Mouse (Mus musculus): ENCODE results near the gene Rasl10b. TPM values are rescaled to one million over a fixed set of nuclear protein-coding genes. Genes with fewer than 3 reads are reported as not detected.

The Rasl10b gene
- polyA plus RNA-seq, 1 experiment from 2014 or later: 2.3 TPM

DNA sequence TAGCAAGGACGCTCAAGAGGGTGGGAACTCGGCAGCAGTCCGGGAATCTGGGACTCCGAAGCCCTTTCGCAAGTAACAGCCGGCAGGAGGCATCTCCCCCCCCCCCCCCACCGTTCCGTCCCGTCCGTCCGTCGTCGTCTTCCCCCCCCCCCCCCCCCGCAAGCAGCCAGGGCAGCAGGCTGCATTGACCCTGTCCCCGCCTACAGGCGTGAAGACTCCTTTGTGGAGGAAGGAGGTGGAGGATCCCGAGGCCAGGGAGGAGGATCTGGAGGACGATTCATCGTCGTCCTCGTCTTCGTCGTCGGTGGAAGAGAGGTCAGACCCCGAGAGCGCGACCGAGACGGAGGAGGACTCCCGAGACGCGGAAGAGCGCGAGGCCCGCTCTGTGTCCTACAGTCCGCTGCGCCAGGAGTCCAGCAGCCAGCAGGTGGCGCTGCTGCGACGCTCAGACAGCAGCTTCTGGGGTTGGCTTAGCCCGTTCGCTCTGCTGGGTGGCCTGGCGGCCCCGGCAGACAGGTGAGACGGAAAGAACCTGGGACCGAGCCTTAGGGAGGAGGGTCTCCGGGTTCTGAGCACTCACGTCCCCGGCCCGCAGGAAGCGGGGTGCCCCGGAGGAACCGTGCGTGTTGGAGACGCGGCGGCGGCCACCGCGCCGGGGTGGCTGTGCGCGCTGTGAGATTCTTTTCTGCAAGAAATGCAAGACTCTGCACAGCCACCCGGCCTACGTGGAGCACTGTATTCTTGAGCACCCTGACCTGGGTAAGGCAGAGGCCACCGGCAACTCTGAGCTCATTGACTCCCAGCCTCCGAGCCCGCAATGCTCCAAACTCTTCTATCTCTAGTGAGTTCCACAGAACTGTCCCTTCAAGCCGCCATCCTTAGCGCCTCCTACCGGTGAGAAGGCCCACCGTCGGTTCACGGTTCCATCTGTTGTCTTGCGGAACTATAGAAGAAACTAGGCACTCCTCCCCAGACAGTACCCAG is 31.4 kb downstream of the Rasl10b start:
- H3K4me3 ChIP-seq (ENCODE audit: low read depth, low read length): peak overlapping the region; percentile 66
- ATAC-seq (ENCODE audit: low read depth): peak; percentile 96
- peaks cover 49% of the 10 kb centered on the region for H3K27me3 ChIP-seq (replicated peaks; ENCODE audit: control insufficient read depth, insufficient read depth, low read length)
- H3K9ac ChIP-seq (ENCODE audit: low read depth, low read length): peak overlapping the region; percentile 58
- peak overlapping the region; percentile 89 for H3K4me2 ChIP-seq (ENCODE audit: low read depth, low read length)
- DNase-seq (ENCODE audit: low spot score): peak; percentile 94
- H3K27ac ChIP-seq (replicated peaks; ENCODE audit: low read depth, low read length): no peak overlapping the region
- no peaks in the 10 kb centered on the region for H3K9me3 ChIP-seq (ENCODE audit: control insufficient read depth, low read length)
- H3K4me1 ChIP-seq (ENCODE audit: control insufficient read depth, insufficient read depth, low read length): peaks cover 4% of the 10 kb centered on the region
- no peaks in the 10 kb centered on the region for H3K36me3 ChIP-seq (ENCODE audit: control insufficient read depth, insufficient read depth, low read length)
- WGBS: under 1% methylated on average over 45 of the region's 75 CpGs

DNA sequence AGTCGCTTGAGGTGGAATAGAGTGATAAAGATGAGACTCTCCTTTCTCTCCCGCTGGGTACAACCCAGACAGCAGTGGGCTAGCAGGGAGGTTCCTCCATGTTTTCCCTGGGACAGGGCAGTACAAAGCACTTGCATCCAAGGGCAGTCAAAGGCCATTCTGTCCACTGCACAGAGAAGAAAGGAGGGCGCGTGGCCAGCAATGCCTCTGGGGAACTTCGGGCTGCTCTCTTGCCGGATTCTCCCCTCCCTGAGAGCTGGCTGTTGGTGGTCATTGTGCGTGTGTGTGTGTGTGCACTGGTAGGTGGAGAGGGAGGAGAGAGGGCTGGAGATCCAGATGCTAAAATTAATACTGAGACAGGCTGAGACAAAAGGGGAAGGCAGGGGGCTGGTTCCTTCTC is 32.3 kb downstream of the Rasl10b start:
- peak overlapping the region; percentile 89; the same call in 1 of the 2 replicates for H3K4me2 ChIP-seq (ENCODE audit: low read depth, low read length)

DNA sequence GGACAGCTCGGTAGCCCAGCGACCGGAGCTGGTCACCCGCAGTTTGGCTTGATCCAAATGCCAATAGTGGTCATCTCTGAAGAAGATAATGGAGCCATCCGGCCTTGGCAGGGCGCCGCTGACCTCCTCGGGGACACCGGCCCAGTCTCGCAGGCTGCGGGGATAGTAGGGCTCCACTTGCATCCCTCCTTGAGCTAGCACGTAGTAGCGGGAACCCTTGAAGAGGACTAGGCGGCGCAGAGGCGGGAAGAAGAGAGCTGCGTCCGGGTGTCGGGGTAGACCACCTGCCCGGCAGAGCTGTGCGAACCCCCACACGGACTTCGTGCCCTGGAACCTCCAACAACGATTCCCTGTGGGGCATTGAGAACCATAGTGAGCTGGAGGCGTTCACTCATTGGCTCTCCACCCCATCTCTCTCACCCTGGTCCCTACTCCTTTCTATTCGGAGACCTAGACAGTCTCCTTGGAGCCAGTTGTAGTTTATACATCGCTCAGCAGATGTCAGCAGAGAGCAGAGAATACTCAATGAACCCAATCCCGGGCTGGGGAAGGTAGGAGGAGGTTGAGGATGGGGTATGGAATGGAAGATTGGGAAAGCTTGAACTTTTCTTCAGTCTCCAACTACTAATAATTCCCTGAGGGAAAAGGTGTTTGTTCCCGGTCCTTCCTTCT is 33.8 kb downstream of the Rasl10b start:
- Histone ChIP-seq H3K36me3 (ENCODE audit: control insufficient read depth, insufficient read depth, low read length) (no peaks in the 10 kb centered on the region), H3K4me1 (ENCODE audit: control insufficient read depth, insufficient read depth, low read length) (peaks cover 4% of the 10 kb centered on the region), H3K4me3 (ENCODE audit: low read depth, low read length) (peak overlapping the region; percentile 25; the same call in 1 of the 2 replicates), H3K9me3 (ENCODE audit: control insufficient read depth, low read length) (no peaks in the 10 kb centered on the region), H3K4me2 (ENCODE audit: low read depth, low read length) (peak overlapping the region; percentile 36), H3K27ac (replicated peaks; ENCODE audit: low read depth, low read length) (no peak overlapping the region), H3K9ac (ENCODE audit: low read depth, low read length) (peak overlapping the region; percentile 8; the same call in 1 of the 2 replicates), H3K27me3 (replicated peaks; ENCODE audit: control insufficient read depth, insufficient read depth, low read length) (peaks cover 54% of the 10 kb centered on the region)
- peak; percentile 26; the same call in 1 of the 2 replicates for ATAC-seq (ENCODE audit: low read depth)
- WGBS: 12% methylated on average over 19 of the region's 29 CpGs
- peak; percentile 58 for DNase-seq (ENCODE audit: low spot score)

More for the DNA sequence above, 32.3 kb downstream of the Rasl10b start:
- DNase-seq (ENCODE audit: low spot score): no peak
- Histone ChIP-seq H3K4me3 (ENCODE audit: low read depth, low read length) (peak overlapping the region; percentile 66; the same call in 1 of the 2 replicates), H3K4me1 (ENCODE audit: control insufficient read depth, insufficient read depth, low read length) (peaks cover 4% of the 10 kb centered on the region), H3K36me3 (ENCODE audit: control insufficient read depth, insufficient read depth, low read length) (no peaks in the 10 kb centered on the region), H3K27me3 (replicated peaks; ENCODE audit: control insufficient read depth, insufficient read depth, low read length) (peaks cover 54% of the 10 kb centered on the region), H3K9ac (ENCODE audit: low read depth, low read length) (no peak overlapping the region), H3K27ac (replicated peaks; ENCODE audit: low read depth, low read length) (no peak overlapping the region), H3K9me3 (ENCODE audit: control insufficient read depth, low read length) (no peaks in the 10 kb centered on the region)
- 36% methylated on average over 7 of the region's 7 CpGs for WGBS
- ATAC-seq (ENCODE audit: low read depth): no peak

DNA sequence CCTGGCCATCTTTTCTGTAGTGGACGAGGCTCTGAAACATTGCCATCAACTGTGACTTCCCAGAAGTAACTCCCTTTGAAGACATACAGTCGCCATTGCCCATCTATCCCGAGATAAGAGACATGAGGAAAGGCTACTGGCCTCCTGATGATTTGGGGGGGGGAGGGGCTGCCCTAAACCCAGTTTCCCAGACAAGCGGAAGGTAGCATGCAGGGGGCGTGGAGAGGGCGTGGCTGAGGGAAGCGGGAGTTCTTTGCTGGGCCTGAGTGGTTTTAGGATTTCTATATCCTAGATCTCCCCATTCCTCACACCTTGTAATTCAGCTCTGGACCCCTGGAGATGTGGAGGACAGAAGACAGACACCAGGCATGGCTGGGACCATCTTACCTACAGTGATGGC is 34.9 kb downstream of the Rasl10b start:
- 6% methylated on average over 7 of the region's 7 CpGs for WGBS
- no peak overlapping the region for H3K9ac ChIP-seq (ENCODE audit: low read depth, low read length)
- H3K4me2 ChIP-seq (ENCODE audit: low read depth, low read length): no peak overlapping the region
- H3K36me3 ChIP-seq (ENCODE audit: control insufficient read depth, insufficient read depth, low read length): no peaks in the 10 kb centered on the region
- no peak for DNase-seq (ENCODE audit: low spot score)
- H3K4me1 ChIP-seq (ENCODE audit: control insufficient read depth, insufficient read depth, low read length): peaks cover 8% of the 10 kb centered on the region
- no peaks in the 10 kb centered on the region for H3K9me3 ChIP-seq (ENCODE audit: control insufficient read depth, low read length)
- ATAC-seq (ENCODE audit: low read depth): no peak
- H3K27ac ChIP-seq (replicated peaks; ENCODE audit: low read depth, low read length): no peak overlapping the region
- peaks cover 54% of the 10 kb centered on the region for H3K27me3 ChIP-seq (replicated peaks; ENCODE audit: control insufficient read depth, insufficient read depth, low read length)
- H3K4me3 ChIP-seq (ENCODE audit: low read depth, low read length): no peak overlapping the region

DNA sequence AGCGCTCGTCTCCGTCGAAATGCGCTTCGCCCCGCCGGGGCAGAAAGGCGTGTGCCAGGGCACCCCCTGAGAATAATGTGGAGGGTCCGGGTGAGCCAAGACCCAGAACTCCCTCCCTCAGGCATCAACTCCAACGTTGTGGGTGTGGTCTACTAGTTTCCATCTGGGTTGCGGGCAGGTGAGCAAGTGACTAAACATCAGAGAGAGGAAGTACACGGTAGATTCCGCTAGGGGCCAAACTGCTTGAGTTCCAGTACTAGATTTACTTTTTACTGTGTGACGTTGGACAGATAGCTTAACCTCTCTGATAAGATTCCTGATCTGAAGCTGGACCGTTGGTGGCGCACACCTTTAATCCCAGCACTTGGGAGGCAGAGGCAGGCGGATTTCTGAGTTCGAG is 36.1 kb downstream of the Rasl10b start:
- peak overlapping the region; percentile 24 for H3K4me3 ChIP-seq (ENCODE audit: low read depth, low read length)
- no peaks in the 10 kb centered on the region for H3K9me3 ChIP-seq (ENCODE audit: control insufficient read depth, low read length)
- H3K27me3 ChIP-seq (replicated peaks; ENCODE audit: control insufficient read depth, insufficient read depth, low read length): peaks cover 50% of the 10 kb centered on the region
- no peak for DNase-seq (ENCODE audit: low spot score)
- H3K4me1 ChIP-seq (ENCODE audit: control insufficient read depth, insufficient read depth, low read length): peaks cover 12% of the 10 kb centered on the region
- no peak overlapping the region for H3K9ac ChIP-seq (ENCODE audit: low read depth, low read length)
- no peak for ATAC-seq (ENCODE audit: low read depth)
- H3K27ac ChIP-seq (replicated peaks; ENCODE audit: low read depth, low read length): no peak overlapping the region
- WGBS: 32% methylated on average over 17 of the region's 19 CpGs
- H3K4me2 ChIP-seq (ENCODE audit: low read depth, low read length): peak overlapping the region; percentile 44
- H3K36me3 ChIP-seq (ENCODE audit: control insufficient read depth, insufficient read depth, low read length): no peaks in the 10 kb centered on the region

DNA sequence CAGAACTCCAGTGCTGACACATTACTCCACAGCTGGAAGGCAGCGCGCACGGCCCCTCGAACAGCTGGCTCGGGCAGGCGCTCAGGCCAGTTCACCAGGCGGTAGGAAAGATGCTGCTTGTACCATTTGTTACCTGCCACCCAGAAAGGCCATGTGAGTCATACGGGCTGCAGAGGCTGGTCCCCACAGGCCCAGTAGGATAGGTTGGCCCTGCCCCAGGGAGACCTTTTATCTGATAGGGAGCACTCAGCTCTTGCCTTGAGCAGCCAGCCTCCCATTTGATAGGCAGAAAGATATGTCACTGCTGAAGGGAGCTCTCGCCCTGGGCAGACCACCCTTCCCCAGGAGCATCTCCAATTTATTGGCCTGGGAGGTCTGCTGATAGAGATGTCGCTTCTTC is 38.7 kb downstream of the Rasl10b start:
- 77% methylated on average over 8 of the region's 10 CpGs for WGBS
- Histone ChIP-seq H3K27ac (replicated peaks; ENCODE audit: low read depth, low read length) (no peak overlapping the region), H3K27me3 (replicated peaks; ENCODE audit: control insufficient read depth, insufficient read depth, low read length) (peaks cover 32% of the 10 kb centered on the region), H3K9me3 (ENCODE audit: control insufficient read depth, low read length) (no peaks in the 10 kb centered on the region), H3K9ac (ENCODE audit: low read depth, low read length) (no peak overlapping the region), H3K36me3 (ENCODE audit: control insufficient read depth, insufficient read depth, low read length) (no peaks in the 10 kb centered on the region), H3K4me2 (ENCODE audit: low read depth, low read length) (no peak overlapping the region), H3K4me1 (ENCODE audit: control insufficient read depth, insufficient read depth, low read length) (peaks cover 12% of the 10 kb centered on the region), H3K4me3 (ENCODE audit: low read depth, low read length) (no peak overlapping the region)
- ATAC-seq (ENCODE audit: low read depth) (no peak), DNase-seq (ENCODE audit: low spot score) (no peak)

DNA sequence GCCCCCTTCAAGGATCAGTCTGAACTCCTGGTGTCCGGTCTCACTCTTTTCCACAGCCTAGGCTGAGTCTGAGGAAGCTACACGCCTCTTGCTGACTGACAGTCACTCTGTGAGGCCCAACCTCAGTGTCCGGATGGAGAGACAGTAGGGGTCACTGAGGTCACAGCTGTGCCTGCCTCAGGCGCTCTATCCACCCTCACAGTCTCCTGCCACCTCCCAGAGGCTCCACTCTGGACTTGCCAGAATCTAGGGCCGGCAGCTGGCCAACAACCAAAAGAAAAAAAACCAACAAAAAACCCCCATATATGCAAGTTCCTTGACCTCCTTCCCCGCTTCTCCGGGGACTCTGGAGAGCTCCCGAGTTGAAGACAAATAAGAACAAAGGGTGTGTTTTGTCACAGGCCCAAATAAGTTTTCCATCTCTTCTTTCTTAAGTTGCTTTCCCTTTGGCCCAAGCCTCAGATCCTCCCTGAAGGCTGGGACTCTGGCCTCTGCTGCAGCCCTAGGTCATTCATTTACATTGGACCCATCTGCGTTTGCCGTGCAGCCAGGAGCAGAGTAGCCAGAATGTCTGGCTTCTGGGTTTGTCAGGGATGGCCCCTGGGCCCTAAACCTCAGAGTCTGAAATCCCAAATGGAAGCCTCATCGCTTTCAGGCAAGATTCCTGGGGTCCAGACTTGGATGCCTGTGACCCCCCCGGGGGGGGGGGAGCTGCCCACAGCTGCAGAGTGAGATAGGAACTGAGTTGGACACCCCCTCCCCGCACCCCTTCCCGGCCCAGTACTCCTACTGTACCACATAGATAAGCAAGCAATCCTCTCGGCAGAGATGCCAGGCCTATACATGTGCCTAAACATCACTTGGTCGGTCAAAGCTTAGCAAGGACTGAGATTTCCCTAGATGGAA is 39.3 kb downstream of the Rasl10b start:
- peak; percentile 26; the same call in 1 of the 2 replicates for ATAC-seq (ENCODE audit: low read depth)
- H3K9me3 ChIP-seq (ENCODE audit: control insufficient read depth, low read length): no peaks in the 10 kb centered on the region
- H3K4me3 ChIP-seq (ENCODE audit: low read depth, low read length): no peak overlapping the region
- H3K4me1 ChIP-seq (ENCODE audit: control insufficient read depth, insufficient read depth, low read length): peaks cover 12% of the 10 kb centered on the region
- DNase-seq (ENCODE audit: low spot score): peak; percentile 45
- H3K27ac ChIP-seq (replicated peaks; ENCODE audit: low read depth, low read length): no peak overlapping the region
- WGBS: 25% methylated on average over 16 of the region's 16 CpGs
- no peaks in the 10 kb centered on the region for H3K36me3 ChIP-seq (ENCODE audit: control insufficient read depth, insufficient read depth, low read length)
- H3K27me3 ChIP-seq (replicated peaks; ENCODE audit: control insufficient read depth, insufficient read depth, low read length): peaks cover 26% of the 10 kb centered on the region
- H3K4me2 ChIP-seq (ENCODE audit: low read depth, low read length): no peak overlapping the region
- H3K9ac ChIP-seq (ENCODE audit: low read depth, low read length): no peak overlapping the region

DNA sequence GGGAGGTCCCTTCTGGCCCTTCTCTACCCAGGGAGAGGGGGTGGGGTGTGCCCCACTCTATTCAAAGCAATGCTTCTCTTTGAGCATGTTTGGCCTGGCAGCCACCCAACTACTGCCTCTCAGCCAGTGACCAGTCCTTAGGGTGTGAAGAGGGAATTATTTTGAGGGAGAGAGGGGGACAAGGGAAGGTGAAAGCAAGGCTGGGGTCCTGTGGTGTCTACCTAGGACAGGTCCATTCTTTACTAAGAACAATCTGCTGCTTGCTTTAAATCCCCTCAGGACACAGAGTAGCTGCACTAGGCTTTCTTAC is 39.9 kb downstream of the Rasl10b start:
- Histone ChIP-seq H3K36me3 (ENCODE audit: control insufficient read depth, insufficient read depth, low read length) (no peaks in the 10 kb centered on the region), H3K4me3 (ENCODE audit: low read depth, low read length) (no peak overlapping the region), H3K9me3 (ENCODE audit: control insufficient read depth, low read length) (no peaks in the 10 kb centered on the region), H3K27me3 (replicated peaks; ENCODE audit: control insufficient read depth, insufficient read depth, low read length) (peaks cover 20% of the 10 kb centered on the region), H3K4me1 (ENCODE audit: control insufficient read depth, insufficient read depth, low read length) (peaks cover 12% of the 10 kb centered on the region), H3K9ac (ENCODE audit: low read depth, low read length) (no peak overlapping the region), H3K4me2 (ENCODE audit: low read depth, low read length) (no peak overlapping the region), H3K27ac (replicated peaks; ENCODE audit: low read depth, low read length) (no peak overlapping the region)
- DNase-seq (ENCODE audit: low spot score) (no peak), ATAC-seq (ENCODE audit: low read depth) (0 out of 2 replicates have a peak, but pooled peaks have one; percentile 4)

Measured in embryonic facial prominence, embryonic 14.5 days (tissue).